Mouse (Mus musculus) adrenal gland, postnatal 4 days (tissue): ENCODE results near the gene Usp32. TPM values are rescaled to one million over a fixed set of nuclear protein-coding genes. Genes with fewer than 3 reads are reported as not detected.
A peak's percentile ranks its signal among the peaks of the same experiment; 100 is the strongest.

Experiments
- DNase-seq, 2 experiments: peaks; one replicate each; pipeline ENCODE4 v3.0.0; 2021 to 2022; ENCODE audit warnings: low spot score in 2 of 2, mixed read lengths in 2 of 2
- total RNA-seq, 2 experiments: library from RNA; stranded (reverse); gene quantifications; 2 replicates each; pipeline ENCODE4 v1.2.3; 2021

Usp32 gene
- total RNA-seq, 2 experiments from 2014 or later, result 40.2 to 44.6 TPM

DNA sequence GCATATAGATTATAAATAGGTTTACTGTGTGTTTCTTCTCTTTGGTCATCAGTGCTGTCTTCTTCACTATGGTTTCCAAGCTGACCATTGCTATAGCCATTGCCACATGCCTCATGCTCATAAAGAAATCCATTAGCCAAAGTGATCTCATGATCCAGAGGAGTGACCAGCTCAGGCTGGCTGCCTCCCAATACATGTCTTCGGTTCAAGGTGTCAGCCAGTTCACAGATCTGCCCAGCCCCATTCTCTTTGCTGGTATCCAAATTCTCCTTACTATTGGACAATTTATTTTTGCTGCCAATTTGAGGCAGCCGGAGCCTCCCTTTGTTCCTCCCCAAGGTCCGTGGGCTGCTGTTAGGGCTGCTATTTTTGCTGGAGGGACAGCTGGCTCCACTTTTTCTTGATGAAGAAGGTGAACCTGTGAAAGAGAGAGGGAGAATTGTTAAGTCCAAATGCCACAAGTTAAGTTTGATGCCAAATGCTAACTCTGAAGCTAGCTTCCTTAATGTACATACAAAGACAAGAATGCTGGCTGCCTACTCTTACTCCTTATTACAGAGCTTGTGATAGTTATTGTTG is 151.5 kb downstream of the Usp32 start:
- no peak for DNase-seq

DNA sequence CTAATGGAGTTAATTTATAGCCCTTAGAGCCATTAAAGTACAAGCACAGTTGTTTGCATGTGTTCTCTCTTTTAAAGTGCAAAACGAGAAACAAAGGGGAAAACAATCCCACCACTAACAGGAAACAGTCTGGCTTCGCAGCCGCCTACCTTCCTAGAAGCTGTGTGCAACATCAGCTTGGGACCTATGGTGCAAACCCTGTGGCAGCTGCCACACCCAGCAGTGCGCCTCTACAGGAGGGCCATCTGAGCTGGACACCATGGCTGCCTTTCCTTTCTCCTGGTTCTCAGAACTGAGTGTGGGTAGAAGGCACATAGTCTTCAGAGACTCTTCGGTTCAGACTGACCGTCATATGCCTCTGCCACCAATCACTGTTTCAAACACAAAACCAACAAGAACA is 154.5 kb downstream of the Usp32 start:
- no peak for DNase-seq

GRCm38 (mm10) chr11:84980697-84981096 is 159.3 kb downstream of the Usp32 start:
- no peak for DNase-seq

GRCm38 (mm10) chr11:84979351-84979750 is 160.6 kb downstream of the Usp32 start:
- DNase-seq, result no peak

- no peak for DNase-seq
These were observed 161.8 kb downstream of the Usp32 start for GRCm38 (mm10) chr11:84978113-84978512.

GRCm38 (mm10) chr11:84977385-84977952 is 162.5 kb downstream of the Usp32 start:
- DNase-seq, result no peak

GRCm38 (mm10) chr11:84976706-84977105 is 163.3 kb downstream of the Usp32 start:
- no peak for DNase-seq

GRCm38 (mm10) chr11:84974582-84974981 is 165.4 kb downstream of the Usp32 start:
- DNase-seq, result no peak

GRCm38 (mm10) chr11:84973661-84974060 is 166.3 kb downstream of the Usp32 start:
- no peak for DNase-seq

DNA sequence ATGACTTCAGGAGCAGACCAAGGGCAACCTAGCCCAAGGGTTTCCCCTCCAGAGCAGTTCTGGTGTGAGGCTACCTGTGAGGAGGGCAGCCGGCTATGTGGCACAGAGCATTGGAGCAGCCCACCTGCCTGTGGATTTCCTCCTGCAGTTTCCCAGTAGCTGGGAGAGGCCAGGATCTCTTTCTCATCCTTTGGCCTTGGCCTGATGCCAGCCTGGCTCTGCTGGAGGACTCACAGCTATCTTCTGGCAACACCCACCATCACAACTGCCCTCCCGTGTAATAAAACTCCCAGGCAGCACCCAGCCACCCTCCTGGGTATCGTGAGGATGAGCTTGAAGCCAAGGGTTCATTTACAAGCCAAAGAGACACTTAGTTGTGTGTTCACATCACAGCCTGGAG is 167.9 kb downstream of the Usp32 start:
- DNase-seq, result peak; percentile 41 to 52

- DNase-seq, result no peak
These were observed 171.2 kb downstream of the Usp32 start for GRCm38 (mm10) chr11:84968775-84969174.

DNA sequence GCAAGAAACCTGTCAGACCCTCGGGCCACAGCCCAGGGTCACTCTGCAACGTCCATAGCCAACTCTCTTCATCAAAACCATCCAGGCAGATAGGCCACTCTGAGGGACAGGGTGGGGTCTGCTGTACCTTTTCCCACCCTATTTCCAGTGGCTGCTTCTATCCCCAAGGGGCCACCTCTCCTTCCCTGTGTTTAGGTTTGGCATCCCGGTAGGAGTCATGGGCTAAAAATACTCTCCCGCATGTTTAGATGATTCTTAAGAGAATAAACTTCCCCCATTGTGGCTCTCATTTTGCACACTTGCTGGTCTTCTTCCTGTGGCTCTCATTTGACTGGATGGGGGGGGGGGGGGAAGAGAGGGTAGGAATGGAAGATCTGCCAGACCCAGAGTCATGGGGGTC is 171.7 kb downstream of the Usp32 start:
- DNase-seq, result no peak

GRCm38 (mm10) chr11:84967113-84967512 is 172.8 kb downstream of the Usp32 start:
- DNase-seq, result no peak

- no peak for DNase-seq
These were observed 173.3 kb downstream of the Usp32 start for GRCm38 (mm10) chr11:84966696-84967095.

GRCm38 (mm10) chr11:84963556-84963955 is 176.4 kb downstream of the Usp32 start:
- no peak for DNase-seq

- DNase-seq, result no peak
These were observed 177.4 kb downstream of the Usp32 start for GRCm38 (mm10) chr11:84962536-84962935.

- DNase-seq, result no peak
These were observed 178.4 kb downstream of the Usp32 start for GRCm38 (mm10) chr11:84961571-84961970.

- no peak for DNase-seq
These were observed 179.2 kb downstream of the Usp32 start for GRCm38 (mm10) chr11:84960780-84961179.

DNA sequence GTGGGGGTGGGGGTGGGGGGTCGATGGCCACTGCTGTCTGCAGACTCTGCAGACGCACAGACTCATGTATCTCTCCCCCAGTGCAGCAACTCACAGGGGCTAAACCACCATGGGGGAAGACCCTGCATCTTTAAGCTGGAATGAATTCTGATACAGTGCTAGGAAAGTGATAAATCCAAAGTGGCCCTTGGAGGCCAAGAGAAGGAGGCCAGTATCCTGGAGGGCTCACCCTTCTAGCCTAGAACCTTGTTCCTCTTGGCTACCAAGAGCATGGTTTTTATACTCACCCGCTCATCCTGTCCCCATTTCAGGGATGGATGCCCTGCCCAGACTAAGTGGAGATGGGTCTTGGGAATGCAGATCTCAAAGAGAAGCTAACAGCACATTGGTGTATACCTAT is 179.7 kb downstream of the Usp32 start:
- no peak for DNase-seq

- DNase-seq, result no peak
These were observed 180.2 kb downstream of the Usp32 start for GRCm38 (mm10) chr11:84959701-84960181.

- no peak for DNase-seq
These were observed 180.8 kb downstream of the Usp32 start for GRCm38 (mm10) chr11:84959181-84959580.

DNA sequence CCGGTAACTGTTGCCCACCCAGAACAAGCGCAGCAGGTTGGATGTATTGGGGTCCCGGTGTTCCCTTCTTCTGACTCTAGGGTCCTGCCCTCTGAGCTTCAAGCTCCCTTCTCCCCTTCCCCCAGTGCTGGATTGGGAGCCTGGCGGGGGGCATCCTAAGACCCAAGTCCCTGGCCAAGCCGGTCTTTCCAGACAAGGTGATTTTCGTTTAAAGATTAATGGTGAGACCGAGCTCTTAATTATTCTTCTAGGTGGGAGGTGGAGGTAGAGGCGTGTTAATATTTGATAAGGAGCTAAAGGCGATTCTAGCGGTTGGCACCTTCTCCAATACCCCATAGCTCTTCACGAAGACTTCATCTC is 181.7 kb downstream of the Usp32 start:
- no peak for DNase-seq

GRCm38 (mm10) chr11:84957591-84958270 is 182.2 kb downstream of the Usp32 start, which contains the start of gene Car4:
Car4 (plus strand) TSS chr11:84957786.
- no peak for DNase-seq
